Mouse (Mus musculus) MEL (cell line): ENCODE measurements around the gene Gramd1b. TPM values are rescaled to one million over a fixed set of nuclear protein-coding genes. Genes with fewer than 3 reads are reported as not detected.

Experiments
- DNase-seq: peaks from one replicate; pipeline ENCODE4 v3.0.0; 2011; ENCODE audit warnings: low read depth, low spot score
- H3K27ac ChIP-seq: 2 replicates; pipeline ENCODE4 v1.5.1; 2012; ENCODE audit warnings: low read depth, mild to moderate bottlenecking, control low read depth, low read length, moderate library complexity; ENCODE audit not compliant: control insufficient read depth
- H3K27me3 ChIP-seq, 2 experiments: fragments of 150-350 bp in 1 of 2; sonication (generic) in 1 of 2; 2 replicates each; pipeline ENCODE4 v1.6.1; 2012; ENCODE audit warnings: low read length in 2 of 2, mild to moderate bottlenecking in 2 of 2, improper control_type of control experiment in 1 of 2, moderate library complexity in 1 of 2; ENCODE audit not compliant: insufficient read depth in 2 of 2, control insufficient read depth in 1 of 2
- H3K36me3 ChIP-seq, 2 experiments: 2 replicates each; pipeline ENCODE4 v1.6.1; 2012 to 2014; ENCODE audit warnings: low read length in 2 of 2, improper control_type of control experiment in 1 of 2, inconsistent platforms in 1 of 2, mild to moderate bottlenecking in 1 of 2; ENCODE audit not compliant: insufficient read depth in 2 of 2, control insufficient read depth in 1 of 2
- H3K4me1 ChIP-seq, 2 experiments: fragments of 150-350 bp in 1 of 2; sonication (generic) in 1 of 2; 2 replicates each; pipeline ENCODE4 v1.6.1; 2012; ENCODE audit warnings: low read length in 2 of 2, improper control_type of control experiment in 1 of 2, mild to moderate bottlenecking in 1 of 2; ENCODE audit not compliant: insufficient read depth in 2 of 2, control insufficient read depth in 1 of 2
- H3K4me3 ChIP-seq, 2 experiments: fragments of 150-350 bp in 1 of 2; sonication (generic) in 1 of 2; 2 replicates each; pipeline ENCODE4 v1.5.1; 2012; ENCODE audit warnings: low read depth in 2 of 2, low read length in 2 of 2, mild to moderate bottlenecking in 2 of 2, moderate library complexity in 2 of 2, control low read depth in 1 of 2, improper control_type of control experiment in 1 of 2; ENCODE audit not compliant: control insufficient read depth in 1 of 2, insufficient read depth in 1 of 2
- H3K79me2 ChIP-seq: 2 replicates; pipeline ENCODE4 v1.6.1; 2012; ENCODE audit warnings: mild to moderate bottlenecking, low read length, moderate library complexity; ENCODE audit not compliant: control insufficient read depth, poor library complexity, insufficient read depth
- H3K9ac ChIP-seq: 2 replicates; pipeline ENCODE4 v1.6.1; 2012; ENCODE audit warnings: low read depth, mild to moderate bottlenecking, control low read depth, low read length, moderate library complexity; ENCODE audit not compliant: control insufficient read depth, poor library complexity, severe bottlenecking
- H3K9me3 ChIP-seq: fragments of 150-350 bp; sonication (generic); replicated peaks from 2 replicates; pipeline ENCODE4 v1.6.1; 2012; ENCODE audit warnings: mild to moderate bottlenecking, low read length, improper control_type of control experiment, moderate library complexity; ENCODE audit not compliant: insufficient read depth
- BHLHE40 ChIP-seq: IDR thresholded peaks from 2 replicates; pipeline ENCODE4 v1.6.1; 2012; ENCODE audit warnings: low read depth, mild to moderate bottlenecking, inconsistent platforms, low read length, improper control_type of control experiment, borderline replicate concordance
- CHD1 ChIP-seq: IDR thresholded peaks from 2 replicates; pipeline ENCODE4 v1.6.1; 2012; ENCODE audit warnings: low read depth, mild to moderate bottlenecking, inconsistent platforms, low read length, improper control_type of control experiment
- CHD2 ChIP-seq: IDR thresholded peaks from 2 replicates; pipeline ENCODE4 v1.6.1; 2011; ENCODE audit warnings: low read length, improper control_type of control experiment
- CTCF ChIP-seq, 3 experiments: IDR thresholded peaks in 2 of 3; conservative IDR thresholded peaks in 1 of 3; 2 replicates each; pipeline ENCODE4 v1.5.1; 2011 to 2012; ENCODE audit warnings: low read length in 3 of 3, low read depth in 2 of 3, mild to moderate bottlenecking in 2 of 3, improper control_type of control experiment in 1 of 3, inconsistent platforms in 1 of 3, mixed read lengths in 1 of 3, moderate library complexity in 1 of 3; ENCODE audit not compliant: control insufficient read depth in 1 of 3, insufficient read depth in 1 of 3, poor library complexity in 1 of 3, severe bottlenecking in 1 of 3
- ELF1 ChIP-seq: IDR thresholded peaks from 2 replicates; pipeline ENCODE4 v1.6.1; 2014; ENCODE audit warnings: low read depth, mild to moderate bottlenecking, inconsistent platforms, low read length, improper control_type of control experiment, moderate library complexity
- GABPA ChIP-seq: IDR thresholded peaks from 2 replicates; pipeline ENCODE4 v1.6.1; 2012; ENCODE audit warnings: low read depth, mild to moderate bottlenecking, inconsistent platforms, low read length, improper control_type of control experiment, moderate library complexity
- GATA1 ChIP-seq: IDR thresholded peaks from 2 replicates; pipeline ENCODE4 v1.6.1; 2011; ENCODE audit warnings: low read depth, low read length, improper control_type of control experiment
- HCFC1 ChIP-seq: IDR thresholded peaks from 2 replicates; pipeline ENCODE4 v1.6.1; 2012; ENCODE audit warnings: low read depth, mild to moderate bottlenecking, inconsistent platforms, low read length, improper control_type of control experiment, moderate library complexity
- JUND ChIP-seq: IDR thresholded peaks from 2 replicates; pipeline ENCODE4 v1.6.1; 2011; ENCODE audit warnings: low read depth, mild to moderate bottlenecking, improper control_type of control experiment, low read length
- KAT2A ChIP-seq: conservative IDR thresholded peaks from 2 replicates; pipeline ENCODE4 v1.6.1; 2012; ENCODE audit warnings: low read depth, low read length, improper control_type of control experiment, inconsistent platforms
- MAFK ChIP-seq: IDR thresholded peaks from 2 replicates; pipeline ENCODE4 v1.6.1; 2011; ENCODE audit warnings: low read depth, mild to moderate bottlenecking, low read length, improper control_type of control experiment, borderline replicate concordance
- MAZ ChIP-seq: IDR thresholded peaks from 2 replicates; pipeline ENCODE4 v1.6.1; 2012; ENCODE audit warnings: low read depth, mild to moderate bottlenecking, inconsistent platforms, low read length, improper control_type of control experiment
- MEF2A ChIP-seq: IDR thresholded peaks from 2 replicates; pipeline ENCODE4 v1.6.1; 2014; ENCODE audit warnings: low read depth, mild to moderate bottlenecking, inconsistent platforms, low read length, improper control_type of control experiment; ENCODE audit not compliant: poor library complexity, insufficient replicate concordance, severe bottlenecking; ENCODE audit errors: extremely low read depth
- MYC ChIP-seq: IDR thresholded peaks from 2 replicates; pipeline ENCODE4 v1.6.1; 2011; ENCODE audit warnings: low read depth, mild to moderate bottlenecking, low read length, improper control_type of control experiment, moderate library complexity
- NRF1 ChIP-seq: IDR thresholded peaks from 2 replicates; pipeline ENCODE4 v1.6.1; 2014; ENCODE audit warnings: low read depth, mild to moderate bottlenecking, inconsistent platforms, low read length, improper control_type of control experiment, moderate library complexity; ENCODE audit not compliant: poor library complexity, insufficient read depth, severe bottlenecking
- POLR2AphosphoS2 ChIP-seq: IDR thresholded peaks from 2 replicates; pipeline ENCODE4 v1.6.1; 2011; ENCODE audit warnings: low read length, improper control_type of control experiment
- RCOR1 ChIP-seq: IDR thresholded peaks from 2 replicates; pipeline ENCODE4 v1.6.1; 2012; ENCODE audit warnings: low read depth, mild to moderate bottlenecking, inconsistent platforms, low read length, improper control_type of control experiment
- SMC3 ChIP-seq: IDR thresholded peaks from 2 replicates; pipeline ENCODE4 v1.6.1; 2011; ENCODE audit warnings: low read depth, low read length, improper control_type of control experiment
- TAL1 ChIP-seq: IDR thresholded peaks from 2 replicates; pipeline ENCODE4 v1.6.1; 2012; ENCODE audit warnings: mild to moderate bottlenecking, inconsistent platforms, low read length, moderate library complexity, mixed read lengths
- TBP ChIP-seq: IDR thresholded peaks from 2 replicates; pipeline ENCODE4 v1.8.0; 2011; ENCODE audit warnings: low read depth, low read length, improper control_type of control experiment
- TCF12 ChIP-seq: IDR thresholded peaks from 2 replicates; pipeline ENCODE4 v1.6.1; 2014; ENCODE audit warnings: low read depth, mild to moderate bottlenecking, inconsistent platforms, low read length, improper control_type of control experiment, moderate library complexity
- polyA plus RNA-seq, 2 experiments: library from polyadenylated mRNA; stranded (reverse) in 1 of 2; unstranded in 1 of 2; fragments of >175 nt in 1 of 2; fragments of >200 nt in 1 of 2; gene quantifications; 2 replicates each; pipeline versions ENCODE4 v1.2.1 to v1.2.4; 2012; ENCODE audit warnings: low replicate concordance in 2 of 2, low read depth in 1 of 2; ENCODE audit not compliant: insufficient read length in 2 of 2, insufficient read depth in 1 of 2, missing spikeins in 1 of 2
- total RNA-seq: library from RNA; depleted of rRNA; stranded (reverse); fragments of 300-350 nt; gene quantifications from 2 replicates; pipeline ENCODE4 v1.2.3, GENCODE M21; 2012

The Gramd1b gene
- total and polyA plus RNA-seq, 3 experiments = not detected

DNA sequence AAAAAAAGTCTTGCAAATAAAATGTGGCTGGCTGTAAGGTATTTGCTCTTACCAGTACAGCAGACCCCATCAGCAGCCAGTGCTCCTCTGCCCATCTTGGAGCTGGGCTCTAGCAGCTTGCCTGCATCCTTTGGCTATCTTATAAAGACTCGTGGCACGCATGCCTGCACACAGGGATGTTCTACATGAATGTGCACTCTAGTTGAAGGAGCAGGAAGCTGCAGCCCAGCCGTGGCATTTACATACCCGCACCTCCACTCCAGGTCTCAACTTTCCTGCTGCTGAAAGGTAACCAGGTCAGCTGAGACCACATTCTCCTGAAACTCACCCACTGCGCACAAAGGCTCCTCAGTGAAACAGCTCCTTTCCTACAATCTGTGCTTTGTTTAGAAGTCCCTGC, 123.3 kb downstream of the Gramd1b start:
- H3K9me3 ChIP-seq = no peaks in the 10 kb centered on the region
- no peak for DNase-seq
- no peaks in the 10 kb centered on the region for H3K4me1 ChIP-seq
- H3K9ac ChIP-seq = no peak overlapping the region
- no peak overlapping the region for H3K27ac ChIP-seq
- no peak overlapping the region for H3K4me3 ChIP-seq
- no peaks in the 10 kb centered on the region for H3K36me3 ChIP-seq
- TF ChIP-seq SMC3 = no peak
- no peak for TF ChIP-seq MAFK
- no peak for TF ChIP-seq RCOR1
- TF ChIP-seq BHLHE40 = no peak
- TF ChIP-seq, all 39 proteins: peak for 0
- Histone ChIP-seq H3K27me3 (no peaks in the 10 kb centered on the region), H3K79me2 (no peaks in the 10 kb centered on the region)

DNA sequence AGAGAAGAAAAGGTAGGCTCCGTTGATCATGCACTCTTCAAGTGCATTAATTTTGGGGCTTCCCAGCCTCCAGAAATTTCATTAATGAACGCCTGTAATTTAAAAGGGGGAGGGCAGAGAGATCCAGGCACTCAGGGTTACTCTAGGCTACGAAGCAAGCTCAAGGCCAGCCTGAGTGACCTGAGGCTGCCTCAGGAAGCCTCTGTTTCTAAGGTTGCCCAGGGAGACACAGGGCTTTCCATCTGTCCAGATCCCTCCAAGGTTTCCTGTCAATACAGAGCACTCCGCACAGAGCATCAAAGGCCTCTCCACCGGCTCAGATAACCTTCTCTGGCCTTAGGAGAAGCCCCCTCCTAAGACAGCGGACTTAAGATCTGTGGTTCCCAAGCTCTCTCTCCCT, 125.4 kb downstream of the Gramd1b start:
- DNase-seq = no peak
- no peaks in the 10 kb centered on the region for H3K27me3 ChIP-seq
- no peaks in the 10 kb centered on the region for H3K36me3 ChIP-seq
- H3K4me1 ChIP-seq = no peaks in the 10 kb centered on the region
- no peak overlapping the region for H3K4me3 ChIP-seq
- H3K9ac ChIP-seq = no peak overlapping the region
- H3K9me3 ChIP-seq = no peaks in the 10 kb centered on the region
- TF ChIP-seq MAZ (no peak), CTCF (IDR thresholded peaks at IDR 0.05 in 2 of 3, conservative IDR thresholded peaks at IDR 0.05 in 1 of 3; ENCODE audit: control insufficient read depth in 1 of 3, insufficient read depth in 1 of 3, low read depth in 2 of 3, low read length in 3 of 3, poor library complexity in 1 of 3, severe bottlenecking in 1 of 3) (no peak), HCFC1 (no peak), MYC (no peak), CHD1 (no peak), GABPA (no peak), POLR2AphosphoS2 (no peak), MEF2A (no peak), KAT2A (no peak), ELF1 (no peak), TAL1 (no peak), GATA1 (no peak), JUND (no peak)
- H3K27ac ChIP-seq = no peak overlapping the region
- no peaks in the 10 kb centered on the region for H3K79me2 ChIP-seq

DNA sequence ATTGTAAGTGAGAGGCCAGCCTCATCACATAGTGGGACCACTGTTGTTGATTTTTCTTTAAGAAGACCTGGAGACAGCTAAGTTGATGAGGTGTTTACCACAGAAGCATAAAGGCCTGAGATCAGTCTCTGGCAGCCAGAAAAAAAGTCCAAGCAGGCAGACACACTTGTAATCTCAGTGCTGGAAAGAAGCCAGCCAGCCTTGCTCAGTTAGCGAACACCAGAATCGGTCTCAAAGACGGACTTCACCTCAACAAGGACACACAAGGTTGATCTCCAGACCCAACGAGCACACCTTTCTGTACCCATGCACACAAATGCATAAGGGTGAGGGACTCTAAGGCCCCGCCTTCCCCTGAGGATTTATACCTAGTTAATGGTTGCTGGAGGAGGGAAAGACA, 125.9 kb downstream of the Gramd1b start:
- Histone ChIP-seq H3K9ac (no peak overlapping the region), H3K27me3 (no peaks in the 10 kb centered on the region), H3K4me1 (no peaks in the 10 kb centered on the region), H3K27ac (no peak overlapping the region), H3K4me3 (no peak overlapping the region), H3K36me3 (no peaks in the 10 kb centered on the region), H3K79me2 (no peaks in the 10 kb centered on the region), H3K9me3 (no peaks in the 10 kb centered on the region)
- TF ChIP-seq TCF12 = no peak
- no peak for TF ChIP-seq KAT2A
- no peak for TF ChIP-seq CHD2
- no peak for TF ChIP-seq TBP
- TF ChIP-seq NRF1 = no peak
- no peak for DNase-seq
